Mouse (Mus musculus): Measurements from ENCODE around the gene Gtpbp3.

Gtpbp3 gene

GRCm38 (mm10) chr8:71487691-71488445 lies at the start of gene Gtpbp3:
TSS of gene Gtpbp3 (plus strand) at chr8:71488103.
- DNase-seq (ENCODE audit: low read depth, low spot score) = no peak

GRCm38 (mm10) chr8:71441404-71441803 lies 46.5 kb upstream of the Gtpbp3 start:
- peak; percentile 31 for DNase-seq (ENCODE audit: low read depth, low spot score)

GRCm38 (mm10) chr8:71445096-71445495 lies 42.8 kb upstream of the Gtpbp3 start:
- DNase-seq (ENCODE audit: low read depth, low spot score) = no peak

DNA sequence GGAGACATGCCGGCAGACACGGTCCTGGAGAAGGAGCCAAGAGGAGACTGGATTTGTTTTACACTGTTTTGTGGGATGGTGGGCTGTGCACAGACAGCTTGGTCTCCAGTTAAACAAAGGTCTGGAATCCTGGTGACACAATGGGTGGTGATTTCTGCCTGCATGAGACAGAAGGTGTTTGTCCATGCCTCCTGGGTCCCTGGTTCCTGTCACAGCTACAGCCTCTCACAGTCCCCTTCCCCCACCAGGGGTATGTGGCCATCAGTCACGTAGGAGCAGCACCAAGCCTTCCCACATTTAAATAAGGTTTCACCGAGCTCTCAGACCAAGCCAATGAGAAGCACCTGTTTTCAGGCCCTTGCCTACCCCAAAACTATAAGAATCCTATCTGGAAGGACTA lies 36.6 kb upstream of the Gtpbp3 start:
- DNase-seq (ENCODE audit: low read depth, low spot score) = no peak

- no peak for DNase-seq (ENCODE audit: low read depth, low spot score)
These were observed 36.1 kb upstream of the Gtpbp3 start for GRCm38 (mm10) chr8:71451777-71452176.

GRCm38 (mm10) chr8:71452669-71453068 lies 35.2 kb upstream of the Gtpbp3 start:
- no peak for DNase-seq (ENCODE audit: low read depth, low spot score)

- DNase-seq (ENCODE audit: low read depth, low spot score) = no peak
These were observed 33.2 kb upstream of the Gtpbp3 start for GRCm38 (mm10) chr8:71454668-71455067.

GRCm38 (mm10) chr8:71456906-71457305 lies 31.0 kb upstream of the Gtpbp3 start:
- no peak for DNase-seq (ENCODE audit: low read depth, low spot score)

DNA sequence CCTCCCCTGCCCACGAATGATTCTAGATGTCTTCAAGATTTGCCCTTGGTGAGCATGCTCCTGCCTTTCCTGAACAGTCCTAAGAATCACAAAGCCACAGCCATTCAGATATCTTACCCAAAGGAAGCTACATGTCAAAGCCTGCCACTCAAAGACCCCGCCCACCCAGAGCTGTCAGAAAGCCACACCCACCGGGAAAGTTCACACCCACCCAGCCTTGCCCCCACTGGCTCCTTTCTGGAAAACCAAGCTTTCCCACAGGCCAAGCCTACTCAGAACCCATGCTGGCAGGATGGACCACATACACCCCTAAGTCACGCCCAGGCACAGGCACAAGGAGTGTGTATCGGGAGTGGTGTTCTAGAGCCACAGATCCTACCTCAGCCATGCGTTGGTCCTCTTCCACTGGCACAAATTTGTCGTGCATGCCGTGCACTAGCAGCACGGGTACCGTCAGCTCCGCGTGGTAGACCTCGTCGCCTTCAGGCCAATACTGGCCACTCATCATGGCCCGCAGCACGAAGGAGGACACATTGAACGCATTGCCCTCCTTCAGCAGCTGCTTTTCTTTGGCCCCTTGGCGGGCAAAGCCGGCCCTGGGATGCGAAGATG lies 30.1 kb upstream of the Gtpbp3 start:
- DNase-seq (ENCODE audit: low read depth, low spot score) = no peak

- no peak for DNase-seq (ENCODE audit: low read depth, low spot score)
These were observed 27.2 kb upstream of the Gtpbp3 start for GRCm38 (mm10) chr8:71460716-71461115.

DNA sequence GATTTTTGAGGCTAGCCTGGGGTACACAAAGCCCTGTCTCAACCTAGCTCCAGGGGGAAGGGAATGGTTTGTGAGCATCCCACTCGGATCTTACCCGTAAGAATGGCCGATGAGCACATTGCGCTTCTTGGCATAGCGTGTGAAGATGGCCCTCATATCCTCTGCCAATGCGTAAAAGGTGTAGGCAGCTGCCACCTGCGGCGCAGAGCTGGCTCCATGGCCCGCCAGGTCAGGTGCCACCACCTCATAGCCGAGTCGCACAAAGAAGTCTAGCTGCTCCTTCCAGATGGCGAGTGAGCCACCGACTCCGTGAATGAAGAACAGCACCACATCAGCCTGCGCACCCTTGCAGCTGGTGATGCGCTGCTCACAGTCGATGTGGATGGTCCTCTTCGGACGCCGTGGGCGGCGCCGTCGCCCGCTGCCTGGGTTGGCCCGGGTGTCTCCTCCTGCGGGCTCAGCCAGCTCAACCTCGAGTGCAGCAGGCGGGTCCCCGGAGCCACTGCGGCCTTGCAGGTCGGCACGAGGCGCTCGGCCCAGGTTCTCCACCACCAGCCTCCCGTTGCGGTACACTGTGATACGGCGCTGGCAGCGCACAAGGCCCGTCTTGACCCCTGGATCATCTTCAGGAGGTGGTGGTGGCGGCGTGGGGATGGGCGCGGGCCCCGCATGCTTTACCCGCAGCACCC lies 26.6 kb upstream of the Gtpbp3 start:
- DNase-seq (ENCODE audit: low read depth, low spot score) = no peak

GRCm38 (mm10) chr8:71462191-71462590 lies 25.7 kb upstream of the Gtpbp3 start:
- DNase-seq (ENCODE audit: low read depth, low spot score) = no peak

DNA sequence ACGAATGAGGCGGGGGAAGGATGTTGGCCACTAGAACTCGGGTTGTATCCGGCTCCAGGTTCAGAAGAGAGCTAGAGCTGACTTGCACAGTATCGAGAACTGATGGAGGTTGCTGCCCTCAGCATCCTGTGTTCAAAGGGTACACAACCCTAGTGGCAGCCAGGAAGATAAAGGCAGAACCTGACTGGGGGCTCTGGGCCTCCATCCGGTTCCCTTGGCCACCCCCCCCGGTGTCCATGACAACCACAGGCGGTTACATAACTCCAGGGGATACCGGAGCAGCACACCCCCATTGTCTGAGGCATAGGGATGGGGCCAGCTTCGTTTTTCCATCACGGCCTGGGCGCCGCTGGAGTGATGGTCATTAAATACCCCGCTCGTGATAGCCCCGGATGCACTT lies 25.1 kb upstream of the Gtpbp3 start:
- no peak for DNase-seq (ENCODE audit: low read depth, low spot score)

DNA sequence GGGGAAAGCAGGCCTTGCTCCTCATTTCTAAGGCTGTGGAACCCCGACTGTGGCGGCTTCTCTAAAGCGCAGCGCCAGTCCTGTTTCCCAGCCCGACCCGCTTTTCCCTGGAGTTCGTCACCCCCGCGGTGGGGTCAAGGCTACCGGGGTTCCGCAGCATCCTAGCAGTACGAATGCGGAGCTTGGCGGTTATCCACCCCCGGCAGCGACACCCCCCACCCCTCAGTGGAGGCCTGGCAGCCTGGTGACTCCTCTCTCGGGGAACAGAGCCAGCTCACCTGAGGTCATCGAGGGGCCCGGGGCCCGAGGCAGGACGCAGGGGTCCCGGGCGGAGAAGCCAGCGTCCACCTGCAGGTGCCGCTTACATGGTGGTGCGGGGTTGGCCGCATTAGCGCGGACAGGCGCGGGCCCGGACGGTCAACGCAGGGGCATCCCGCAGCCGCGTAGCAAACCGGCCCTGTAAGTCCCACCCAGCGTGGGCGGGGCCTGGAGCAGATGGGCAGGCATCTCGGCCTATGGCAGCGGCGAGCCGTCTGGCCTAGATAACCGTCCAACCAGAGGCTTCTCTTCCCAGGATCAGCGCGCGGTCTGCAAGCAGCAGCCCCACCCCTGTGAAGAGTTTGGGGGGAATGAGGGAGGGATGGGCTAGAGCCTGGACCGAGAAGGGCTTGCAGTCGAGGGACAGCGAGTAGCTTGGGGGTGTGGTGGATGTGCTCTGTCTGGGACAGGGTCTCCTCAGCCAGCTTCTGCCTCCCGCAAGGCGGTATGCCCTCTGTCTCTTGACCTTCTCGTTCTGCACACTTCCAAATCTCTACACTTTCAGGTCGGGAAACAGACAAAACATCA lies 24.5 kb upstream of the Gtpbp3 start, which contains the start of gene Abhd8:
Gene Abhd8 (minus strand): TSS at position 468 of the 846 bp plus-strand sequence.
- peak; percentile 94 for DNase-seq (ENCODE audit: low read depth, low spot score)

- DNase-seq (ENCODE audit: low read depth, low spot score) = peak; percentile 99
These were observed 23.1 kb upstream of the Gtpbp3 start, which contains the start of gene Mrpl34 for GRCm38 (mm10) chr8:71464513-71465500. TSS of gene Mrpl34 (plus strand) at chr8:71464959.

DNA sequence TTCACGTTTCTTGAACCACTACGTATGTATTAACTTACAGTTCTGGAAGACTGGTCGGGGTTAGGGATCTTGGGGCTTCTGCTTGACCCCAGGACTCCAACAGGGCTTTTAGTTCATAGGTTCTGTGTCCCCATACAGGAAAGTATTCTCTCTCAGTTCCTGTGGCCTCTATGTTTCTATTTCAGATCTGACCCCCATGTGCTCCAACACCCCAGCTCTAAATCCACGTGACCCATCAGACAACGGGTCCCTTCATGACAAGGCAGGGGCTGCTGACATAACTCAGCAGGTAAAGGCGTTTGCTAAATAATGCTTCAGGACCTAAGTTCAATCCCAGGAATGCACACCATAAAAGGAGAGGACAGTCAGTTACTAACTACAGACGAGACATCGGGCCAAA lies 22.2 kb upstream of the Gtpbp3 start:
- DNase-seq (ENCODE audit: low read depth, low spot score) = no peak

DNA sequence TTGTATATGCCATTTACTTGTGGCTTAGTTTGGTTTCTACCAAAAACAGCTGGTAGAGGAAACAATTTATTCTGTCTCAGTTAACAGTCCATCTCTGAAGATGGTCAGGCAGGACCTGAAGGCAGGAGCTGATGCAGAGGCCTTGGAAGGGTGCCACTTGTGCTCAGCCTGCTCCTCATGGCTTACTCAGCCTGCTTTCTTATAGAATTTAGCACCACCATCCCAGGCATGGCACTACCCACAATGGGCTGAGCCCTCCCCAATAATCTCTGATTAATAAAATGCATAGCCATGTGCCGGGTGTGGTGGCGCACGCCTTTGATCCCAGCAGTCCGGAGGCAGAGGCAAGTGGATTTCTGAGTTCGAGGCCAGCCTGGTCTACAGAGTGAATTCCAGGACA lies 21.7 kb upstream of the Gtpbp3 start:
- DNase-seq (ENCODE audit: low read depth, low spot score) = no peak

DNA sequence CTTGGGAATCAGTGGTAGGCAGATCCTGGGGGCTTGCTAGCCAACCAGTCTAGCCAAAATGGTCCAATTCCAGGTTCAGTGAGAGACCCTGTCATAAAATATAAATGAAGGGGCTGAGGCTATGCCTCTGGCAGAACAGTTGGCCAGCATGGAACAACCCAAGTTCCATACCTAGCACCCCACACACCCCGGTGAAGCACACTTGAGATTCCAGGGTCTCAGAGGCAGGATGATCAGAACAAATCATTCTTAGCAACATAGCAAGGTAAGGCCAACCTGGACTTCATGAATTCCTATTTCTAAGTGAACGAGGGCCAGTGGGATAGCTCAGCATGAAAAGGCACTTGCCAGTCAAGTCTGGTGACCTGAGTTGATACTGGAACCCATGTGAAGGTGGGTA lies 20.7 kb upstream of the Gtpbp3 start:
- no peak for DNase-seq (ENCODE audit: low read depth, low spot score)

DNA sequence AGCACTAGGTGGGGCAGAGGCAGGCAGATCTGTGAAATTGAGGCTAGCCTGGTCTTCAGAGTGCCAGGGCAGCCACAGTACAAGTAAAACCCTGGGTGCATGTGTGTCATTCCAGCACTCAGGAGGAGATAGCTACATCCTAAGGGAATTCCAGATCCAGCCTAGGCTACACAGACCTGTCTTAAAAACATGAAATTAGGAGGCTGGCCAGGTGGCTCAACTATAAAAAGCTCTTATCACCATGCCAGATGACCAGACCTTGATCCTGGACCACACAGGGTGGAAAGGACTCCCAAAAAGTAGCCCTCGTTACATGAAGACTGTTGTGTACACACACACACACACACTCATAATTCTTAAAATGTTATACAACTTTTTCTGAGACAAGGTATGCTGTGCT lies 19.9 kb upstream of the Gtpbp3 start:
- no peak for DNase-seq (ENCODE audit: low read depth, low spot score)

- DNase-seq (ENCODE audit: low read depth, low spot score) = peak; percentile 99
These were observed 19.0 kb upstream of the Gtpbp3 start, which contains the start of gene Dda1 for GRCm38 (mm10) chr8:71468916-71469315. TSS of gene Dda1 (plus strand) at chr8:71469199.
